Mouse (Mus musculus) lung, postnatal 0 days (tissue): Measurements from ENCODE around the gene Gskip.

ENCODE experiments used
- CTCF ChIP-seq: IDR thresholded peaks from 2 replicates; pipeline ENCODE4 v1.5.1; 2016; ENCODE audit warnings: antibody characterized with exemption, mild to moderate bottlenecking
- EP300 ChIP-seq: IDR thresholded peaks from 2 replicates; pipeline ENCODE4 v1.6.1; 2016; ENCODE audit warnings: antibody characterized with exemption, mild to moderate bottlenecking, control low read depth

GRCm38 (mm10) chr12:105705799-105706487, 21.3 kb downstream of the Gskip start, which contains the start of gene Ak7:
- TF ChIP-seq CTCF (no peak), EP300 (no peak)
